Mouse (Mus musculus): Measurements from ENCODE around the gene Gm49340. TPM values are rescaled to one million over a fixed set of nuclear protein-coding genes. Genes with fewer than 3 reads are reported as not detected.
"Not testable (repeated sequence)": the region's sequence is repeated elsewhere in the genome, so short reads cannot be mapped to it uniquely, and the experiment has no call there.

Gene Gm49340
- total RNA-seq (2021): not detected
- long read RNA-seq: 0 reads

GRCm38 (mm10) chr11:73329442-73329841, at the start of gene Gm49340, which contains the start of the genes Aspa and Spata22:
TSS of gene Gm49340 (plus strand) at chr11:73329741.
TSS of gene Aspa (minus strand) at chr11:73329596.
TSS of gene Spata22 (plus strand) at chr11:73329741.
- DNase-seq (ENCODE audit: low spot score in 2 of 2): no peak

GRCm38 (mm10) chr11:73280710-73281109, 48.8 kb upstream of the Gm49340 start:
- DNase-seq (ENCODE audit: low spot score in 2 of 2): no peak

GRCm38 (mm10) chr11:73281528-73282027, 48.0 kb upstream of the Gm49340 start:
- DNase-seq (ENCODE audit: low spot score in 2 of 2): peak; percentile 62 to 83

- peak in 1 of 2 experiments; percentile 23 for DNase-seq (ENCODE audit: low spot score in 2 of 2)
These were observed 46.2 kb upstream of the Gm49340 start for GRCm38 (mm10) chr11:73283369-73283768.

- no peak for DNase-seq (ENCODE audit: low spot score in 2 of 2)
These were observed 45.6 kb upstream of the Gm49340 start for GRCm38 (mm10) chr11:73283926-73284325.

GRCm38 (mm10) chr11:73284351-73284750, 45.2 kb upstream of the Gm49340 start:
- peak in 1 of 2 experiments; percentile 24 for DNase-seq (ENCODE audit: low spot score in 2 of 2)

GRCm38 (mm10) chr11:73289621-73290020, 39.9 kb upstream of the Gm49340 start:
- no peak for DNase-seq (ENCODE audit: low spot score in 2 of 2)

GRCm38 (mm10) chr11:73303123-73303522, 26.4 kb upstream of the Gm49340 start:
- no peak for DNase-seq (ENCODE audit: low spot score in 2 of 2)

- no peak for DNase-seq (ENCODE audit: low spot score in 2 of 2)
These were observed 13.6 kb upstream of the Gm49340 start for GRCm38 (mm10) chr11:73315961-73316360.

- DNase-seq (ENCODE audit: low spot score in 2 of 2): not testable (repeated sequence)
These were observed 11.0 kb upstream of the Gm49340 start for GRCm38 (mm10) chr11:73318581-73318980.

GRCm38 (mm10) chr11:73321064-73321463, 8.5 kb upstream of the Gm49340 start:
- DNase-seq (ENCODE audit: low spot score in 2 of 2): not testable (repeated sequence)

- DNase-seq (ENCODE audit: low spot score in 2 of 2): no peak
These were observed 5.4 kb upstream of the Gm49340 start for GRCm38 (mm10) chr11:73323906-73324830.

- no peak for DNase-seq (ENCODE audit: low spot score in 2 of 2)
These were observed 3.1 kb upstream of the Gm49340 start for GRCm38 (mm10) chr11:73326485-73326886.

- no peak for DNase-seq (ENCODE audit: low spot score in 2 of 2)
These were observed 2.2 kb upstream of the Gm49340 start for GRCm38 (mm10) chr11:73327361-73327760.

GRCm38 (mm10) chr11:73333357-73333756, 3.8 kb downstream of the Gm49340 start:
- no peak for DNase-seq (ENCODE audit: low spot score in 2 of 2)

GRCm38 (mm10) chr11:73336919-73337318, 7.4 kb downstream of the Gm49340 start:
- no peak for DNase-seq (ENCODE audit: low spot score in 2 of 2)

GRCm38 (mm10) chr11:73350483-73350882, 20.9 kb downstream of the Gm49340 start, which contains the start of gene Olfr20:
TSS of gene Olfr20 (plus strand) at chr11:73350783.
- DNase-seq (ENCODE audit: low spot score in 2 of 2): no peak

GRCm38 (mm10) chr11:73370946-73371345, 41.4 kb downstream of the Gm49340 start, which contains the start of gene Olfr376:
TSS of gene Olfr376 (plus strand) at chr11:73371246.
- no peak for DNase-seq (ENCODE audit: low spot score in 2 of 2)

GRCm38 (mm10) chr11:73395374-73395773, 65.8 kb downstream of the Gm49340 start:
- no peak for DNase-seq (ENCODE audit: low spot score in 2 of 2)

- no peak for DNase-seq (ENCODE audit: low spot score in 2 of 2)
These were observed 70.0 kb downstream of the Gm49340 start, which contains the start of gene Olfr1 for GRCm38 (mm10) chr11:73399514-73399913. TSS of gene Olfr1 (minus strand) at chr11:73399614.
